Mouse (Mus musculus) frontal cortex, postnatal 36 days (tissue): ENCODE results near the gene Mboat7.
A peak's percentile ranks its signal among the peaks of the same experiment; 100 is the strongest.

Experiments used
- DNase-seq, 2 experiments: peaks; one replicate each; pipeline ENCODE4 v3.0.0; 2022; ENCODE audit warnings: low spot score in 2 of 2

Mboat7 gene

GRCm38 (mm10) chr7:3692382-3692986 is 839 bp downstream of the Mboat7 start, which contains the start of gene Tsen34:
Gene Tsen34 (plus strand): TSS chr7:3692863.
- DNase-seq, result no peak

DNA sequence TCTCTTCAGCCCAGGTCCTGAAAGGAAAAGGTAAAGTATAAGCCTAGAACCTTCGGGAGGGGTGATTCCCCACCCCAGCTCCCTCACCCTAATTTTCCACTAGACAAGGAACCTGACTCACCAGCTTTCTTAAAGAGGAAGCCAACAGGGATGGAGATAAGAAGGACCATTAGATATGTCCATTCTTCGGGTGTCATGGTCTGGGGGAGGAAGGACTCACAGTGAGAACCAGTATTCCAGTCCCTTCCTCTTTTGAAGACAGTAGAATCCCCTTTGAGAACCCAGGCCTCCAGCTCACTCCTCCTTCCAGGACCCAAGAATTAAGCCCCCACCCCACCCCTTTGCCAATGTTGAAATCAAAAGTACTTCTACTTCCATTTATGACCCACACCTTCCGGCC is 1.4 kb downstream of the Mboat7 start:
- DNase-seq, result no peak

DNA sequence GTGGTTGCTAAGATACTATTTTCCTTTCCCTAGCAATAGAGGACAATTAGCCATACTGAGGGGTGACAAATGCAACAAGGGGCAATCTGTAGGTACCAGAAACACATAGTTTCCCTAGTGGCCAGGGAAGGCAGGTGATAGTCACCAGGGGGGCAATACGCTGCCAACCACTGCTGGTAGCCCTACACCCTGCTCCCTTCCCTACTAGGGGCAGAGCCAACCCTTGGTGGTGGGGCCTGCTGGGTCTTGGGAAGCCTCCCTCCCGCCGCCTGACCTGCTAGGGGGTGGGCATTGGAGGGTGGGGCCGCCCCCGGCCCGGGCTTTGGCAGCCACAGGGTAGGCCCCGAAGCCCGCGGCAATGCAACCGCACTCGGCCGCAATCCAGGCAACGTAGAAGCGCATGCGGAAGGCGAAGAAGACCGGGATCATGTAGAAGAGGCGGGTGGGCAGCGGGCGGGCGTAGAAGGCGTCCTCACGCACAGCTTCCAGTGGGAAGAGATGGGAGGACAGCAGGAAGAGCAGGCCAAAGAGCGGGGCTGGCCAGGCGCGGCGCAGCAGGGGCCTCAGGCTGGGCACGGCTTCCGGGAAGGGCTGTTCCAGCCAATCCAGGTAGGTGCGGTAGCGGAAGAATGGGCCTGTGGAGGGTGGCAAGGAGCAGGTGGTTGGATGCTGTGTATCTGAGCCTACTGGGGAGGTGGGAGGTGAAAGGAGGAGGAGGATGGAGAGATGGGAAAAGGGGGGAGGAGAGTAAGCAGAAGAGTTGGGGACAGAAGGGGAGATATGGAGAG is 7.7 kb downstream of the Mboat7 start:
- DNase-seq, result no peak

DNA sequence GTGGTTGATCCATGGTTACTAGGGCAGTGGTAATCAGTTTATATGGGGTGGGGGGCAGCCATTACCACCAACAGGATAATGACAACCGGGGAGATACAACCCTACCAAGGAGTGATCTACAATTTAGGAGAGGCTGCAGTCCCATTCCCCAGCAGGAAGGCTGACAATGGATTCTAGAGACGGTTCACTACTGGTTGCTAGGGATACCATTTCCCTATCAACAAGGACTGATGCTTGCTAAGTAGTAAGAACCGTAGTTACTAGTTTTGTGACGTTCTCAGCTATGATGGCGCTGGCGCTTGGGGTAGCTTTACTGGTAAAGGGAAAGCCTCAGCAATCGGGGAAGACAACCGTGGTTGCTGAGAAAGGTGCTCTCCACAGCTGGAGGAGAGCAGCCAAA is 8.6 kb downstream of the Mboat7 start:
- DNase-seq, result no peak

DNA sequence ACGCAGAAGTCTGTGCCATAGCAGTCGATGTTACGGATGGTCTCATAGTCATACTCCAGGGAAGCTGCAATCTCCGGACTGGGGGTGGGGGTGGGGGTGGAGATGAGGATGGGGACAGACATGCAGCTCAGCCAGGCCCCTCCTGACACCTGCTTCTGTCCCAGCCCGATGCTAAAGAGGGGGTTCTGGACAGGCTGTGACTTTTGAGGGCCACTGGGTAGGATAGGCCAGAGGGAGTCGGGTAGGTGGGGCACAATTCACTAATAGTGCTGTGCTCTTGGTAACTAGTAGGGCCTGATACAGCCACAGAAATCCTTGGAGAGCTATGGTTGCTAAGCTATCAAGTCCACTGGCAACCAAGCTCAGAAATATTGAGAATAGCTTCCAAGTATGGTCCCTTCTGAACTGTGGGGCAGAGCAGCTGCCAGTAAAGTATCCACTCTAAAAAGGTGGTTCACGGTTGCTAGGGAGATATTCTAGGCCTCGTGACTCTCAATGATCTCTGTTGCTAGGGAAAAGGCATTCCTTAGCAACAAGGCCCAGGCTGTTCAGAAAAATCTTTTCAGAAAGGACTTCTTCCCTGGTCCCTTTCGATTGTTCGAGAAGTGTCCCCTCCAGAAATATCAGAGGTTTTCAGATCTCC is 9.3 kb downstream of the Mboat7 start:
- peak in 1 of 2 experiments; percentile 35 for DNase-seq

DNA sequence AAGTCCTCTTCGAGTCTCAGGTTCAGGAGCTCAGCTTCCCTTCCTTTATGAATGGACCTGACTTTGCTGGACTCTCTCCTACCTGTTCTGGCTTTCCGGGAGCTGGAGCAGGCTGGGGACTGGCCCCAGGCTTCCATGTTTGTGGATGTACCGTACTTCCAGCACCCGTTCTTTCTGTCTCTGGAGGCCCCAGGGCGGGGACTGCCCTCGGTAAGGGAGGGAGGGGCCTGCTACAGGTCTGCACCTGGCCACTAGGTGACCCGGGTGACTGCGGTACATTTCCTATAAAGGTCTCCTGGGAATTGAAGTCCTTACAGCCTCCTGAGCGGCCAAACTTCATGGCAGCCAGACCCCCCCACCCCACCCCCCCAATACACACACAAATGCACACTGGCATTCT is 16.0 kb downstream of the Mboat7 start, which contains the start of gene Tmc4:
Gene Tmc4, minus strand, starts transcription at position 212 of the 400 bp plus-strand sequence.
- no peak for DNase-seq

- no peak for DNase-seq
These were observed 17.0 kb downstream of the Mboat7 start for GRCm38 (mm10) chr7:3676371-3676770.

DNA sequence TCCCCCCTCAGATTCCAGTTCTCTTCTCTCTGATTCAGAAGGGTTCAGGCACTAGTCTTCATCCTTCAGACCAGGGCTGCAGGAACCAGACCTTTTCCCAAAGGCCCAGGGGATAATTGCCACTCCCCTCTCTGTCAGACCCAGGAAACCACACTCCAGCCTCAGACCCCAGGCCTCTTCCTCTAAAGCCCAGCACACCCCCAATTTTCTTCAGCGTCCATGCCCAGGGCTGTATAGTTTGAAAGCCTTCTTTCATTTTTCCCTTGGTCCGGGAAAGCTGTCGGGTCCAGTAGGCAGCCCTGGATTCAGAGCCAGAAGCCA is 18.1 kb downstream of the Mboat7 start:
- no peak for DNase-seq

- DNase-seq, result peak; percentile 74 to 85
These were observed 18.7 kb downstream of the Mboat7 start for GRCm38 (mm10) chr7:3674507-3675227.

DNA sequence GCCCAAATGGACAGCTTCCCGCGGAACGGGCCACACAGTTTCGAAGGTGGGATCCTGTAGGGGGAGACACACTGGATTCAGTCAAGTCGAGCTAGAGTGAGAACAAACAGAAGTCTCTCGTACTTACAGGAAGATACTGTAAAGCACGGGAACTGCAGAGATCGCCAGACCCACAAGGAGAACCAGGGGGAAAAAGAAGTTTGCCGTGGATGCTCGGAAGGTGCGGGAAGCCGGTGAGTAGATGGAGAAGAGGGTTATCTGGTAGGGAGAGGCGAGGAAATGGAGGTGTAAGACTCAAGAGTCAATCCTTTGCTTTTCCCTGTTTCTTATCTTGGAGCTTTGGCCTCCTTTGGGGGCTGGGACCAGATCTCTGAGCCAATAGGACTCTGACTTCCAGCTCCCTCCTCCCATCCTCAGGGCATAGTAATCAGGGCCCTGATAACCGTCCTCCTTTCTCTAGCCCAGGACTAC is 26.4 kb downstream of the Mboat7 start:
- no peak for DNase-seq

GRCm38 (mm10) chr7:3665215-3666114 is 27.9 kb downstream of the Mboat7 start, which contains the start of gene Leng1:
Gene Leng1 (minus strand): TSS chr7:3665840.
- peak; percentile 96 to 98 for DNase-seq

DNA sequence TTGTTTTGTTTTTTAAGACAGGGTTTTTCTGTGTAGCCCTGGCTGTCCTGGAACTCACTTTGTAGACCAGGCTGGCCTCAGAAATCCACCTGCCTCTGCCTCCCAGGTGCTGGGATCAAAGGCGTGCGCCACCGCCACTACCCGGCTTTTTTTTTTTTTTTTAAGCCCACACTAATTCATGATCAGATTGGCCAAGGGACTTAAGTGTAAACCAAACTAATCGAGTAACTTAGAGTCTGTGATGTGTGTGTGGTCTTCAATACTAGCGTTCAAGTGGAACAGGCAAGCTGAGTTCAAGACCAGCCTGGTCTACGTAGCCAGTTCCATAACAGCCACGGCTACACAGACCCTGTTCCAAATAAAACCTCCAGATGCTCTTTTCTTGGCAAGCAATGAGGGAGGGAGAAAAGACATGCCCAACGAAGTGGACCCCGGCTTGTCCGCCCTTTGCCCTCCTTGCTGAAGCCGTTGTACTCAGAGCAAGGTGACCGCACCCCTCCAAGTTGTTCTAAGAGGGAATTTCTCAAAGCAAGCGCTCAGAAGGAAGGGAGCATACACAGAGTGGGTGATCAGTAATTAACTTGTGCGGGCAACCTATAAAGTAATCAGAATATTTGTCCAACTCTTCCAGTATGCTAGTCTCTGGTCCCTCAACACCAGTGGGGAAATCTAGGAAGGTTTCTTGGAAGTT is 28.7 kb downstream of the Mboat7 start:
- no peak for DNase-seq

DNA sequence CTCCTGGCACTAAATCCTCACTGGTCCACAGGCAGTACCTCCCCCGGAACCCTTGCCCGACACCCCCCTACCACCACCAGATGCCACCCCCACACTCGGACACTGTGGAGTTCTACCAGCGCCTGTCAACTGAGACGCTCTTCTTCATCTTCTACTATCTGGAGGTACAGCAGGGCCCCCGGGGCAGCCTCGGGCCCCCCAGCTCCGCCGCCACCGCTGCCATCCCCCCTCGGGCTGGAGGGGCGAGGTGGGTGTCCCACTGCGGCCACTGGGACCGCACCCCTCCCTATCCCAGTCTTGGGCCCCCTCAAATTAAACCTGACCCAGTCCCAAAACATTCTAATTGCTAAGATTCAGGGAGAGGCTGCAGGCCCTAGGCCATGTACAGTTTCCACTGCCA is 34.7 kb downstream of the Mboat7 start:
- no peak for DNase-seq

GRCm38 (mm10) chr7:3656966-3657365 is 36.4 kb downstream of the Mboat7 start:
- no peak for DNase-seq

DNA sequence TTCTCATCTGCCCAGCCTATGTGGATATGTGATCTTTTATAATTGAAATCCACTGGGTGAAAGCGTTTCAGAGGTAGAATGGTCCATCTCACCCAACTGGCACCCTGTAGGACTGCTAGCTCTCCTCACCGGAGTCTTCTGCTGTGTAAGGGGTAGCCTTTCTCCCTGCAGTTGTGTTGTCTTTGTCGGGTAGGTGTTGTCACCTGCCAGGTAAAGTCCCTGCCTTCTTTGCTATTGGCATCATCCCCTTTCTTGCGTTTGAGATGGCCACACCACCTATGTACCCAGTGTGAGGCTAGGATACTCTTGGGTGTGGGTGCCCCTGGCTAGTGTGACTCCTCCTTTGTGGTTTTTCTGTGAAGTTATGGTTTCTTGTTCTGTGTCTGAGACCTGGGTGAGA is 46.7 kb downstream of the Mboat7 start:
- DNase-seq, result no peak

- DNase-seq, result no peak
These were observed 47.1 kb downstream of the Mboat7 start for GRCm38 (mm10) chr7:3646188-3646587.

DNA sequence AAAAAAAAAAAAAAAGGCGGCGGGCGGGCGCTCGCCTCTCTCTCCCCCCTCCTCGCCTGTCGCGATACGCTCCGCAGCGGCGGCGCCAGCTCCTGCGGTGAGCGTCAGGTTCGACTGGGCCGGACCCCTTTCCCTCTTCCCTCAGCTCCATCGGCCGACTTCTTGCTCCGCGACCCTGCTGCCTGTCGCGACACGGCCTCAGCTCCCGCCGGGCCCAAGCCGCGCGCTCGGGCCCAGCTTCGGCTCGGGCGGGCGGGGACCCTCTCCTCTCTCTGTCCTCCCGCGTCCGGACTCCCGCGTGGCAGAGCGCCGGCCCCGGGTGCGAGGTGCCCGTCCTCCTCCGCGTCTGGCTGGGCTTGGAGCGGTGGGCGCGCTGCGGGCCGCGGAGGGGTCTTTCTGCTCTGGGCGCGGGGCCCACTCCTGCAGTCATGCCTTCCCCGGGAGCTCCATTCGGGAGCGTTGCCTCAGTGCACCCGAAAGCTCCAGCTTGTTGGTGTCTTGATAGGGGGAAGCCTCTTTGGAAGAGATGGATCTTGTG is 47.8 kb downstream of the Mboat7 start:
- no peak for DNase-seq

GRCm38 (mm10) chr7:3644672-3645487 is 48.4 kb downstream of the Mboat7 start, which contains the start of gene Cnot3:
Gene Cnot3 (plus strand): TSS chr7:3645268.
- DNase-seq, result peak; percentile 99

DNA sequence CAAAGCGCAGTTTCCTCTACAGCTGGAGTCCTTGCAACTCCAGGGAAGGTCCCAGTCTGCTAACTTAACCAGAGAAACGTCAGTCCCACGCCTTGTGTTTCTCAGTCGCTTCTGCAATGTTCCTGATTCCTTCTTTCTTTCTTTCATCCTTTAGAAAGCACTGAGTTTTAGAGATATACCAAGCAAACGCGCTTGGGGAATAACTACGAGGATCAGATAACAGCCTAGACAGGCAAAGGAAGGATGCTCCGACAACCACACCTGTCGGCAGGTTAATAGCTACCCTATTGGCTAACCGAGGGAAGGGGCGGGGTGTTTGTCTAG is 49.0 kb downstream of the Mboat7 start:
- DNase-seq, result no peak
